Mouse (Mus musculus): ENCODE results near the gene Maff. TPM values are rescaled to one million over a fixed set of nuclear protein-coding genes. Genes with fewer than 3 reads are reported as not detected.

The Maff gene
- 0.92 TPM for polyA plus RNA-seq (2017; shearing (Covaris generic))

GRCm38 (mm10) chr15:79346051-79346793 lies at the start of gene Maff:
TSS of gene Maff (plus strand) at chr15:79346621.

DNA sequence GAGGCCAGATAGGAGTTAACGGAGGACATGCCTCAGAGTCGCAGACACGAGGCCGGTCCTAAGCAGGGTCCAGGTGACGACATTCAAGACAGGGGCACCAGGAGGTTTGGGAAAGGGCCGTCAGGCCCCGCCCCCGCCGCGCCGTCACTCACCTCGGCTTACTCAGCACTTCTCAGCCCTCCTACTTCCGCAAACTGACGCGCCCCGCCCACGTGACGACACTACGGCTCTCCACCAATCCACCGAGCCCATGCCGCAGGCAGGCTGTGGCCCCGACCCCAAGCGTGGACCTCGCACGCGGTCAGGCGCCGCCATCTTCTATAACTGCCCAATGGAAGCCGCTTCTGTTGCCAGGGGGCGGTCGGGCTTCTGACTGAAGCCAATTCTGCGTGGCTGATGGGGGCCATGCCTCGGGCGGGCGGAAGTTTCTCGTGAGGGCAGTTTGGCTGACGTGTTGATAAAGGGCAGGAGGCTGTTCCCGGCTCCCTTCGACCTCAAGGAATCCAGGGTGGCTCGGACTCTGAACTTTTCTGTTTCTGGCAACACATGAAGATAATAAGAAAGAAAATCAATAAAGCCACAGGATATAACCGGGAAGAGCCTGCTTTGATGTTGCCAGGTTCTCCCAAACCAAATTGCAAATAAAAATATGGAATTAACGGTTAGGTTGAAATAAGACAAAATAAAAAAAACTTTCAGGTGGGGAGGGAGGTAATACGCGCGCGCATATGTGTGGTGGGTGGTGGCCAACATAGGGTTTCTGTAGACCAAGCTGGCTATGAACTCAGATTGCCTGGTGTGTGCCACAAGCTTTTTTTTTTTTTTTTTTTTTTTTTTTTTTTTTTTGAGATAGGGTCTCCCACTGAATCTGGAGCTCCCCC lies 18.1 kb upstream of the Maff start, which contains the start of gene Pla2g6:
Gene Pla2g6, minus strand, starts transcription at position 333 of the 881 bp plus-strand sequence.

DNA sequence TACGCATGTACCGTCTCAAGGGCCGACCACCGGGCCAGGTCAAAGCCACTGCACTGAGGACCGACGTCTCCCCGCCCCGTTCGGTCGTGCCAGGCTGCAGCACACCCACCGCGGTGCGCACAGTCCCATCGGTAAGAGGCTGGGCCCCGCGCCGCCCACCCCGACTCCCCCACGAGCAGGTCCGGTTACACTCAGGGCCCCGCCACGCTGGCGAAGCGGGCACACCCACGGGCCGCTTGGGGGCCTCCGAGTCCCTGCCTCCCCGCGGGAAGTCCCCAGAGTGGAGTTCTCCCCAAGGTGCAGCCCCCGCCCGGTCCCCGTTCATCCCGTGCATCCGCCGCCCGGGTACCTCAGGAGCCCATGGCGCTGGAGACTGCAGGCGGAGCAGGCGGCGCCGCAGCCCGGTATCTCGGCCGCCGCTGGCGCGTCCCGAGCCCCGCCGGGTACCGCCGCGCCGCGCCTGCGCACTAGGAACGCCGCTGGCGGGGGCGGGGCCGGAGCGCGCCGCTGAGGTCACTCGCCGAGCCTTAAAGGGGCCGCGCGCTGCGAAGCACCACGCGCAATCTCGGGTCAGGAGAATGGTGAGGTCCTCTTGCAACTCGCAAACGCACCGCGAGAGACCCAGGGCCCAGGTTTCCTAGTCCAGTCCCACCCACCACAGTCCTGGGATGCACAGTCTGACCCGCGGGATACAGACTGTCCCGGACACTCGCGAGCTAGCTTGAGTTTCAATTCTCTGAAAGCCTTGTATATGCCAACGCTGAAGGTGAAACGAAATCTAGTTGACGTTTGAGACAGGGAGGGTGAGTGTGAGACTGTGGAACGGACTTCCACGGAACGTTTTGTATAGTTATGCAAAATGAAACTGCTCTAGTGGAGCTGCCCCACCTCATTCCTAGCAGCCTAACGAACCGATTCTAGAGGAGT lies 56.7 kb downstream of the Maff start, which contains the start of gene Tmem184b:
Gene Tmem184b, minus strand, starts transcription at position 734 of the 927 bp plus-strand sequence.

Other genes with a start within 250 kb of the Maff start
- 13.6 TPM for gene Micall1, start 237.7 kb upstream of the Maff start, polyA plus RNA-seq (2017; shearing (Covaris generic))
- 220 TPM for gene Polr2f, start 205.6 kb upstream of the Maff start, polyA plus RNA-seq (2017; shearing (Covaris generic))
- gene 1700088E04Rik, start 205.4 kb upstream of the Maff start, polyA plus RNA-seq (2017; shearing (Covaris generic)) = 2.2 TPM
- not detected for gene Sox10, start 181.4 kb upstream of the Maff start, polyA plus RNA-seq (2017; shearing (Covaris generic))
- 42.8 TPM for gene Pick1, start 117.4 kb upstream of the Maff start, polyA plus RNA-seq (2017; shearing (Covaris generic))
- 0.14 TPM for gene Gm49486, start 117.2 kb upstream of the Maff start, polyA plus RNA-seq (2017; shearing (Covaris generic))
- not detected for gene Slc16a8, start 91.9 kb upstream of the Maff start, polyA plus RNA-seq (2017; shearing (Covaris generic))
- not detected for gene Baiap2l2, start 61.1 kb upstream of the Maff start, polyA plus RNA-seq (2017; shearing (Covaris generic))
- 17.6 TPM for gene Pla2g6, start 18.2 kb upstream of the Maff start, polyA plus RNA-seq (2017; shearing (Covaris generic))
- gene Tmem184b, start 56.9 kb downstream of the Maff start, polyA plus RNA-seq (2017; shearing (Covaris generic)) = 26.8 TPM
- 5.2 TPM for gene Csnk1e, start 108.9 kb downstream of the Maff start, polyA plus RNA-seq (2017; shearing (Covaris generic))
- not detected for gene Kcnj4, start 158.6 kb downstream of the Maff start, polyA plus RNA-seq (2017; shearing (Covaris generic))
- gene Kdelr3, start 169.8 kb downstream of the Maff start, polyA plus RNA-seq (2017; shearing (Covaris generic)) = not detected
- 19.7 TPM for gene Ddx17, start 200.1 kb downstream of the Maff start, polyA plus RNA-seq (2017; shearing (Covaris generic))